Mouse (Mus musculus): ENCODE results near the gene Exoc2.

GRCm38 (mm10) chr13:30913757-30914156, 60.1 kb downstream of the Exoc2 start:
- TF ChIP-seq MAFK (IDR thresholded peaks at IDR 0.05; ENCODE audit: insufficient read depth, low read depth, low read length) (no peak), ZNF384 (IDR thresholded peaks at IDR 0.05; ENCODE audit: low read depth, low read length) (no peak), CHD2 (IDR thresholded peaks at IDR 0.05; ENCODE audit: low read depth, low read length) (no peak), ZC3H11A (IDR thresholded peaks at IDR 0.05; ENCODE audit: borderline replicate concordance, low read depth, low read length) (no peak)

All from ES-E14 (cell line).